Mouse (Mus musculus): Measurements from ENCODE around the gene Vopp1. TPM values are rescaled to one million over a fixed set of nuclear protein-coding genes. Genes with fewer than 3 reads are reported as not detected.
"Not testable (repeated sequence)": the region's sequence is repeated elsewhere in the genome, so short reads cannot be mapped to it uniquely, and the experiment has no call there.

The Vopp1 gene
- polyA plus RNA-seq, 1 experiment from 2014 or later, result 23.5 TPM

- not testable (repeated sequence) for H3K36me3 ChIP-seq (ENCODE audit: control insufficient read depth, insufficient read depth, low read length); H3K27me3 ChIP-seq (ENCODE audit: control insufficient read depth, insufficient read depth, low read length); H3K9me3 ChIP-seq (ENCODE audit: control insufficient read depth, low read length); ATAC-seq (ENCODE audit: low FRiP score, low TSS enrichment); H3K4me1 ChIP-seq (ENCODE audit: control insufficient read depth, insufficient read depth, low read length); H3K4me2 ChIP-seq (replicated peaks; ENCODE audit: low read depth, low read length); H3K9ac ChIP-seq (ENCODE audit: low read depth, low read length); H3K27ac ChIP-seq (ENCODE audit: low read depth, low read length); H3K4me3 ChIP-seq (ENCODE audit: low read length)
- 73% methylated on average over 9 of the region's 9 CpGs for WGBS
Measured at GRCm38 (mm10) chr6:57792821-57793220, 32.1 kb downstream of the Vopp1 start.

DNA sequence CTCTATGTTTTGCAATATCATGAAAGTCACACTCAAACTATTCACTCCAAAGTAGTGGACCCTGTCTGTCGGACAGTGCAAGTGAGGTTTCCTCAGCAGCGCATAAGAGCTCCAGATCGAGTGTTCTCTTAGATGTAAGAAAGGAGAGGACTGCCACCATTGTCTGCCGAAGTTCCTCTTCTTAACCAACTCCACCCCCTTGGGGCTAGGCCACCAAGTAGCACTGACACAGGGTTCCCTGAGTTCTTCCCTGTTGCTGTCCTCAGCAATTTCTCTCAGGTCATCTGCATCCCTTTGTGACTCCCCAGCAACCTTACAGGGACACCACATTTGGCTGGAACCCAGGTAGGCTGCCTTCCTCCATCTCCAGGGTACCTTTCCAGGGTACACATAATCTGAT is 34.4 kb downstream of the Vopp1 start:
- 90% methylated on average over 4 of the region's 4 CpGs for WGBS
- no peak overlapping the region for H3K9ac ChIP-seq (ENCODE audit: low read depth, low read length)
- H3K4me1 ChIP-seq (ENCODE audit: control insufficient read depth, insufficient read depth, low read length), result no peaks in the 10 kb centered on the region
- H3K27me3 ChIP-seq (ENCODE audit: control insufficient read depth, insufficient read depth, low read length), result no peaks in the 10 kb centered on the region
- ATAC-seq (ENCODE audit: low FRiP score, low TSS enrichment), result no peak
- no peak overlapping the region for H3K27ac ChIP-seq (ENCODE audit: low read depth, low read length)
- H3K4me3 ChIP-seq (ENCODE audit: low read length), result no peak overlapping the region
- H3K4me2 ChIP-seq (replicated peaks; ENCODE audit: low read depth, low read length), result no peak overlapping the region
- no peaks in the 10 kb centered on the region for H3K9me3 ChIP-seq (ENCODE audit: control insufficient read depth, low read length)
- H3K36me3 ChIP-seq (ENCODE audit: control insufficient read depth, insufficient read depth, low read length), result 0 out of 2 replicates have a peak, but pooled peaks cover 3% of the 10 kb centered on the region

GRCm38 (mm10) chr6:57787376-57787775 is 37.6 kb downstream of the Vopp1 start:
- WGBS, result 94% methylated on average over 6 of the region's 6 CpGs
- ATAC-seq (ENCODE audit: low FRiP score, low TSS enrichment), result no peak

GRCm38 (mm10) chr6:57784251-57784650 is 40.7 kb downstream of the Vopp1 start:
- Histone ChIP-seq H3K4me2 (replicated peaks; ENCODE audit: low read depth, low read length) (no peak overlapping the region), H3K9me3 (ENCODE audit: control insufficient read depth, low read length) (no peaks in the 10 kb centered on the region), H3K4me1 (ENCODE audit: control insufficient read depth, insufficient read depth, low read length) (no peaks in the 10 kb centered on the region), H3K9ac (ENCODE audit: low read depth, low read length) (no peak overlapping the region), H3K4me3 (ENCODE audit: low read length) (no peak overlapping the region), H3K27me3 (ENCODE audit: control insufficient read depth, insufficient read depth, low read length) (no peaks in the 10 kb centered on the region), H3K27ac (ENCODE audit: low read depth, low read length) (no peak overlapping the region), H3K36me3 (ENCODE audit: control insufficient read depth, insufficient read depth, low read length) (0 out of 2 replicates have a peak, but pooled peaks cover 3% of the 10 kb centered on the region)
- 93% methylated on average over 1 of the region's 1 CpGs for WGBS
- ATAC-seq (ENCODE audit: low FRiP score, low TSS enrichment), result no peak

More at GRCm38 (mm10) chr6:57787376-57787775, 37.6 kb downstream of the Vopp1 start:
- H3K4me1 ChIP-seq (ENCODE audit: control insufficient read depth, insufficient read depth, low read length), result no peaks in the 10 kb centered on the region
- no peak overlapping the region for H3K9ac ChIP-seq (ENCODE audit: low read depth, low read length)
- H3K27ac ChIP-seq (ENCODE audit: low read depth, low read length), result no peak overlapping the region
- H3K9me3 ChIP-seq (ENCODE audit: control insufficient read depth, low read length), result no peaks in the 10 kb centered on the region
- H3K4me2 ChIP-seq (replicated peaks; ENCODE audit: low read depth, low read length), result no peak overlapping the region
- H3K4me3 ChIP-seq (ENCODE audit: low read length), result no peak overlapping the region
- H3K36me3 ChIP-seq (ENCODE audit: control insufficient read depth, insufficient read depth, low read length), result 0 out of 2 replicates have a peak, but pooled peaks cover 3% of the 10 kb centered on the region
- no peaks in the 10 kb centered on the region for H3K27me3 ChIP-seq (ENCODE audit: control insufficient read depth, insufficient read depth, low read length)

- Histone ChIP-seq H3K36me3 (ENCODE audit: control insufficient read depth, insufficient read depth, low read length) (no peaks in the 10 kb centered on the region), H3K9me3 (ENCODE audit: control insufficient read depth, low read length) (no peaks in the 10 kb centered on the region; the same call in 1 of the 2 replicates), H3K4me2 (replicated peaks; ENCODE audit: low read depth, low read length) (no peak overlapping the region), H3K9ac (ENCODE audit: low read depth, low read length) (no peak overlapping the region), H3K4me3 (ENCODE audit: low read length) (no peak overlapping the region), H3K27ac (ENCODE audit: low read depth, low read length) (no peak overlapping the region), H3K27me3 (ENCODE audit: control insufficient read depth, insufficient read depth, low read length) (no peaks in the 10 kb centered on the region), H3K4me1 (ENCODE audit: control insufficient read depth, insufficient read depth, low read length) (no peaks in the 10 kb centered on the region)
- WGBS, result 95% methylated on average over 1 of the region's 1 CpGs
- no peak for ATAC-seq (ENCODE audit: low FRiP score, low TSS enrichment)
Measured at GRCm38 (mm10) chr6:57782658-57783057, 42.3 kb downstream of the Vopp1 start.

DNA sequence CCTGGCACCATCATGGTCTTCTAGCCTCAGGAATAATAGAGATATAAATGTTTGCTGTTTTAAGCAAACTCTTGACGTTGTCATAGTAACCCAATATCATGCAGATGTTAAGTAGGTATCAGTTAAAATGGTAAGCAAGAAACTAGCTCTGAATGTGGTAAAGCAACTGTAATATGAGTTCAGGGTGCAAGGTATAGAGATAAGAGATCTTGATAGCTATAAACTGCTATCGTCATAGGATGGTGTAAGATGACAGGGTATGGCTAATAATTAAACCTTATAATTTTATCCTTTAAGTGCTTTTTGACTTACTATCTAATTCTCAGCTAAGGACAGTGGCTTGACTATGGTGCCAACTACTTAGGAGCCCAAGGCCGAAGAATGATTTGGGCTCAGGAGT is 44.6 kb downstream of the Vopp1 start:
- WGBS, result 86% methylated on average over 3 of the region's 3 CpGs
- H3K27me3 ChIP-seq (ENCODE audit: control insufficient read depth, insufficient read depth, low read length), result no peaks in the 10 kb centered on the region
- no peak overlapping the region for H3K4me3 ChIP-seq (ENCODE audit: low read length)
- no peak for ATAC-seq (ENCODE audit: low FRiP score, low TSS enrichment)
- H3K27ac ChIP-seq (ENCODE audit: low read depth, low read length), result no peak overlapping the region
- H3K36me3 ChIP-seq (ENCODE audit: control insufficient read depth, insufficient read depth, low read length), result no peaks in the 10 kb centered on the region
- no peaks in the 10 kb centered on the region; the same call in 1 of the 2 replicates for H3K9me3 ChIP-seq (ENCODE audit: control insufficient read depth, low read length)
- no peak overlapping the region for H3K9ac ChIP-seq (ENCODE audit: low read depth, low read length)
- H3K4me2 ChIP-seq (replicated peaks; ENCODE audit: low read depth, low read length), result no peak overlapping the region
- no peaks in the 10 kb centered on the region for H3K4me1 ChIP-seq (ENCODE audit: control insufficient read depth, insufficient read depth, low read length)

DNA sequence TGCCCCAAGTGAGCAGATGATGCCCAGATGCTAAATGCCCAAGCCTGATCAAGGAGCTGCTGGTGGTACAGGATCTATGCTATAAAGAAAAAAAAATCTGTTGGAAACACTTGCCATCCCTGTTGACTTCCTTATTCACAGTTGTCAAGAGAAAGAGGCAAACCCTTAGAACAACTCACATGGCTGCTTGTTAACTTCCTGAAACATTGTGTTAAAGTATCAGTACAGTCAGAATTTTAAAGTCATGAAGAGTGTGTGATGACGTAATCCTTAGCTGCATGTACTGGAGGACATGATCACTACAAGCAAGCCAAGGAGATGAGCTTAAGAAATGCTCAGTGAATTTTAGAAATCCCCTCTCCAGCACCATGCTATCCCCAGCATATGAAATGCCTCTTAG is 51.2 kb downstream of the Vopp1 start:
- no peak for ATAC-seq (ENCODE audit: low FRiP score, low TSS enrichment)
- no peak overlapping the region for H3K27ac ChIP-seq (ENCODE audit: low read depth, low read length)
- no peaks in the 10 kb centered on the region for H3K27me3 ChIP-seq (ENCODE audit: control insufficient read depth, insufficient read depth, low read length)
- no peak overlapping the region for H3K9ac ChIP-seq (ENCODE audit: low read depth, low read length)
- no peak overlapping the region for H3K4me3 ChIP-seq (ENCODE audit: low read length)
- H3K4me1 ChIP-seq (ENCODE audit: control insufficient read depth, insufficient read depth, low read length), result no peaks in the 10 kb centered on the region
- 91% methylated on average over 1 of the region's 1 CpGs for WGBS
- H3K36me3 ChIP-seq (ENCODE audit: control insufficient read depth, insufficient read depth, low read length), result peaks cover 2% of the 10 kb centered on the region
- no peaks in the 10 kb centered on the region; the same call in 1 of the 2 replicates for H3K9me3 ChIP-seq (ENCODE audit: control insufficient read depth, low read length)
- no peak overlapping the region for H3K4me2 ChIP-seq (replicated peaks; ENCODE audit: low read depth, low read length)

DNA sequence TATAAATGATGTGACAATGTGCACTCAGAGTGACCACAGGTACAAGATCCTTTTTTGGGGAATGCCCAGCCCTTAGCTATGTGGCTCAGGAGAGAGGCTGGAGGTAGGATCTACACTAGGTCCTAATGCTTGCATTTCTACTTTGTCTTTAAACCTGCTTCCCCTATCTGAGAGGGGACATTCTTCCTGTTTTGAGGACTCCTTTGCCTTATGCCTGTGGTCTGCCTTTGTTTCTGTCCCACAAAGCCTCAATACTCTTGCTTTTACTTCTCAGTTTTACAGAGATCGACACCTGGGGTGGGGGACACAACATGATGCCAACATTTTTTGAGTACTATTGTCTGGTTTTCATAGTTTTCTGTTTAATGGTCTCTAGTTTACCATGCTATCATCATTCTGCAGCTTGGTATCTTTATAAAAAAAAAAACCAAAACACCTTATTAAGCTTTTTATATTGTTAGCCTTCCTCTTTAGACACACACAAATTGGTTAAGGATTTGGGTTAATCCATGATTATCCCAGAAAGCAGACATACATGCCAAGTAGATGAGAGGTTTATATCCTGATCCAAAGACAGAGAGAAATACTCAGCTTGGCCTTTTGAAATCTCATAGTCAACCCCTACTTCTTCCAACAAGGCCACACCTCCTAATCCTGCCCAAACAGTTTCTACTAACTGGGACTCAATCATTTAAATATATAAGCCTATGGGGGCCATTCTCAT is 54.3 kb downstream of the Vopp1 start:
- Histone ChIP-seq H3K27me3 (ENCODE audit: control insufficient read depth, insufficient read depth, low read length) (no peaks in the 10 kb centered on the region), H3K9ac (ENCODE audit: low read depth, low read length) (no peak overlapping the region), H3K36me3 (ENCODE audit: control insufficient read depth, insufficient read depth, low read length) (peaks cover 3% of the 10 kb centered on the region), H3K4me1 (ENCODE audit: control insufficient read depth, insufficient read depth, low read length) (no peaks in the 10 kb centered on the region), H3K4me2 (replicated peaks; ENCODE audit: low read depth, low read length) (no peak overlapping the region), H3K4me3 (ENCODE audit: low read length) (no peak overlapping the region), H3K27ac (ENCODE audit: low read depth, low read length) (no peak overlapping the region), H3K9me3 (ENCODE audit: control insufficient read depth, low read length) (no peaks in the 10 kb centered on the region)
- ATAC-seq (ENCODE audit: low FRiP score, low TSS enrichment), result no peak
- 100% methylated on average over 1 of the region's 1 CpGs for WGBS

DNA sequence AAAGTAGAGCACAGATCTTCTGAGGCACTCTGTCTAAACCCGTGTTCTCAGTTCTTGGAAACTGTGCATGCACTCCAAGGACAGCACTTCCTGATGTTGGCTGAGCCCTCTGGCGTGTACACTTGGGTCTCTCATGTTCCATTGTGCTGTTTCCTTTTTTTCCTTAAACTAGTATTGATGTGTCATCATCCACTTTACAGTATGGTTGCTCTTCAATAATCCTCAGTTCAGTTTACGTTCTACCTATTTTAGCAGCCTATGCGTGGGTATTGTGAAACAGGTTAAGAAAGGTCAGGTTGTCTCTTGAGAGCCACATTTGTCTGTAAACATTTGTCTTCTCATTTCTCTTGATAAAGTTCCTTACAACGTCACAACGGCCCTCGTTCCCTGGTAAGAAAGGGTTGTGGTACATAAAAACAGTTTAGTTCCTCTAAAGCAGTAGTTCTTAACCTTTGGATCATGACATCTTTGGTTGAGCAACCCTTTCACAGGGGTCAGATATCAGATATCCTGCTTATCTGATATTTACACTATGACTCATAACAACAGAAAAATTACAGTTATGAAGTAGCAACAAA is 55.9 kb downstream of the Vopp1 start:
- H3K27ac ChIP-seq (ENCODE audit: low read depth, low read length), result no peak overlapping the region
- no peaks in the 10 kb centered on the region for H3K27me3 ChIP-seq (ENCODE audit: control insufficient read depth, insufficient read depth, low read length)
- no peaks in the 10 kb centered on the region for H3K4me1 ChIP-seq (ENCODE audit: control insufficient read depth, insufficient read depth, low read length)
- H3K4me3 ChIP-seq (ENCODE audit: low read length), result no peak overlapping the region
- H3K36me3 ChIP-seq (ENCODE audit: control insufficient read depth, insufficient read depth, low read length), result peaks cover 3% of the 10 kb centered on the region
- H3K4me2 ChIP-seq (replicated peaks; ENCODE audit: low read depth, low read length), result no peak overlapping the region
- no peaks in the 10 kb centered on the region for H3K9me3 ChIP-seq (ENCODE audit: control insufficient read depth, low read length)
- WGBS, result 83% methylated on average over 7 of the region's 7 CpGs
- ATAC-seq (ENCODE audit: low FRiP score, low TSS enrichment), result no peak
- H3K9ac ChIP-seq (ENCODE audit: low read depth, low read length), result no peak overlapping the region

All from kidney, embryonic 14.5 days (tissue).